In genomic region chr1:44552371-44552841, GRCm38 (mm10) we compare ENCODE assay signal across 7 mouse cellular contexts. TPM values are rescaled to one million over a fixed set of nuclear protein-coding genes. Genes with fewer than 3 reads are reported as not detected.
DNase-seq lines count a peak whose midpoint lies in the region; ATAC-seq and TF ChIP-seq lines count a peak whose summit lies in the region.

No protein-coding gene starts in this region.

- no peaks in the 10 kb centered on the region for H3K4me1 ChIP-seq in intestine, embryonic 15.5 days (replicated peaks)
- H3K4me1 ChIP-seq in limb, embryonic 11.5 days (ENCODE audit: control insufficient read depth, insufficient read depth, low read length): peaks cover 3% of the 10 kb centered on the region; the same call in 1 of the 2 replicates
- H3K4me1 ChIP-seq in midbrain, embryonic 10.5 days: peaks cover 30% of the 10 kb centered on the region
- H3K4me1 ChIP-seq in small intestine, adult 2 months (ENCODE audit: control insufficient read depth, insufficient read depth, insufficient read length, low read length): no peaks in the 10 kb centered on the region

- no peaks in the 10 kb centered on the region for H3K9me3 ChIP-seq in intestine, embryonic 15.5 days
- no peaks in the 10 kb centered on the region for H3K9me3 ChIP-seq in limb, embryonic 11.5 days (ENCODE audit: control insufficient read depth, low read length)
- H3K9me3 ChIP-seq in midbrain, embryonic 10.5 days (replicated peaks): no peaks in the 10 kb centered on the region

- ATAC-seq in intestine, embryonic 15.5 days: peak; percentile 64
- ATAC-seq in limb, embryonic 11.5 days (ENCODE audit: insufficient number of reproducible peaks, low FRiP score, low TSS enrichment, low read depth): peak; percentile 73

- H3K27me3 ChIP-seq in intestine, embryonic 15.5 days (replicated peaks): no peaks in the 10 kb centered on the region
- H3K27me3 ChIP-seq in limb, embryonic 11.5 days (ENCODE audit: control insufficient read depth, insufficient read depth, low read length): no peaks in the 10 kb centered on the region
- H3K27me3 ChIP-seq in midbrain, embryonic 10.5 days (ENCODE audit: low read depth, poor library complexity, severe bottlenecking): no peaks in the 10 kb centered on the region
- no peaks in the 10 kb centered on the region for H3K27me3 ChIP-seq in small intestine, adult 2 months (ENCODE audit: control insufficient read depth, insufficient read depth, low read length)

- TF ChIP-seq CTCF in small intestine, adult 2 months (IDR thresholded peaks at IDR 0.05; ENCODE audit: extremely low read depth, insufficient read length, insufficient replicate concordance, low read depth, low read length): no peak

- peak; percentile 43 to 90 for DNase-seq in adrenal gland, adult (ENCODE audit: inconsistent age in 2 of 2, low spot score in 1 of 2)
- peak; percentile 79 for DNase-seq in embryo, embryonic 10.5 days (ENCODE audit: low spot score)
- peak; percentile 50 to 75 for DNase-seq in gastrocnemius, postnatal 4 days (ENCODE audit: low spot score in 2 of 2)
- peak; percentile 80 for DNase-seq in limb, embryonic 11.5 days (ENCODE audit: low spot score)
- DNase-seq in midbrain, embryonic 10.5 days (ENCODE audit: low spot score): peak; percentile 78

- peak overlapping the region; percentile 78 for H3K4me3 ChIP-seq in intestine, embryonic 15.5 days (replicated peaks)
- H3K4me3 ChIP-seq in limb, embryonic 11.5 days (ENCODE audit: low read depth, low read length): peak overlapping the region; percentile 87
- H3K4me3 ChIP-seq in midbrain, embryonic 10.5 days: peak overlapping the region; percentile 84
- peak overlapping the region; percentile 62 for H3K4me3 ChIP-seq in small intestine, adult 2 months (ENCODE audit: low read depth, low read length)

- no peaks in the 10 kb centered on the region for H3K36me3 ChIP-seq in intestine, embryonic 15.5 days
- H3K36me3 ChIP-seq in limb, embryonic 11.5 days (ENCODE audit: control insufficient read depth, insufficient read depth, low read length): no peaks in the 10 kb centered on the region
- H3K36me3 ChIP-seq in midbrain, embryonic 10.5 days: no peaks in the 10 kb centered on the region
- no peaks in the 10 kb centered on the region for H3K36me3 ChIP-seq in small intestine, adult 2 months (ENCODE audit: control insufficient read depth, insufficient read depth, low read length)

- 3% methylated on average over 15 of the region's 15 CpGs for whole genome bisulfite sequencing in intestine, embryonic 15.5 days
- WGBS in limb, embryonic 11.5 days: 4% methylated on average over 15 of the region's 15 CpGs
- WGBS in midbrain, embryonic 10.5 days: 7% methylated on average over 15 of the region's 15 CpGs
- 10% methylated on average over 15 of the region's 15 CpGs for WGBS in small intestine, adult 2 months

- peak overlapping the region; percentile 81 for H3K27ac ChIP-seq in intestine, embryonic 15.5 days
- peak overlapping the region; percentile 93 for H3K27ac ChIP-seq in limb, embryonic 11.5 days (replicated peaks; ENCODE audit: low read depth, low read length)
- peak overlapping the region; percentile 94 for H3K27ac ChIP-seq in midbrain, embryonic 10.5 days (replicated peaks)
- H3K27ac ChIP-seq in small intestine, adult 2 months (ENCODE audit: insufficient read depth, low read depth, low read length): peak overlapping the region; percentile 52

- peak overlapping the region; percentile 73 for H3K9ac ChIP-seq in intestine, embryonic 15.5 days
- peak overlapping the region; percentile 98 for H3K9ac ChIP-seq in limb, embryonic 11.5 days (ENCODE audit: low read length)

- H3K4me2 ChIP-seq in intestine, embryonic 15.5 days (replicated peaks): peak overlapping the region; percentile 87
- peak overlapping the region; percentile 49 for H3K4me2 ChIP-seq in limb, embryonic 11.5 days (ENCODE audit: low read depth, severe bottlenecking)

- TF ChIP-seq POLR2A in small intestine, adult 2 months (IDR thresholded peaks at IDR 0.05; ENCODE audit: low read depth, low read length): no peak

RNA-seq across cellular contexts. Expression of gene Gulp1, which starts 1.1 kb away (rescaled TPM):
- 10 to 100 TPM; 23.6 to 26.5 TPM for total RNA-seq in gastrocnemius, postnatal 4 days (2021)
- 12.7 and 16.3 TPM in 2 replicates for polyA plus RNA-seq in intestine, embryonic 15.5 days (2015; fragmentation: Nextera tagmentation; extraction: Ambion mirVana)
- 47.0 and 47.1 TPM in 2 replicates for polyA plus RNA-seq in limb, embryonic 11.5 days (2014; fragmentation: Nextera tagmentation; extraction: Ambion mirVana)
- polyA plus RNA-seq in midbrain, embryonic 10.5 days (2016; fragmentation: Nextera tagmentation; extraction: Ambion mirVana): 21.8 and 26.0 TPM in 2 replicates
- polyA plus RNA-seq in small intestine, adult 2 months (2012; rRNA removed): 0.51 and 0.67 TPM in 2 replicates

Comparison
In these comparisons a context has a peak if more than half of its experiments do, and no peak if none do; other contexts are left out.
1. Peak in every context shown above with its lines: DNase-seq, ATAC-seq, H3K4me3 ChIP-seq and H3K27ac ChIP-seq.